Mouse (Mus musculus): ENCODE measurements at regions not wholly inside any gene's neighbourhood (a gene's known extent, or its start where the extent isn't known, plus 50 kb on each side); places are given as distances from the start of the nearest gene placed in this dataset.
A peak's percentile ranks its signal among the peaks of the same experiment; 100 is the strongest.

DNA sequence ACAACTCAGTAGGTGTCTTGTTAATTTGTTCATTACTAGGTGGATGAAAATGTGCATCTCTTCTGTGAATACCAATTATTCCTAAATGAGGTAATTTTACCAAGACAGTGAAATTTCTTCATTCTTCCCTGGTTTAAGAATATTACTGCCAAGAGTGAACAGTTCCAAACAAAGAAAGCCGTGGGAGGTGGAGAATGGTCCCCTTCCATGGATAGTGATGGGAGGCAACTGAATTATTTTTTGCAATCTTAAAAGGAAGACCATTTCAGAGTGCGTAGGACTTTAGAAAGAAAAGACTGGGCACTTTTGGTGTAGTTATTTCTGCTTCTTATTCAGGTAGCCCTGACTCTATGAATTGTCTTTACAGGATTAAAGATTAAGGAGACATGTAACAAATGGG is 2494.3 kb upstream of the Gm7489 start:
- no peak for DNase-seq (ENCODE audit: inconsistent age in 2 of 2, low spot score in 1 of 2)

DNA sequence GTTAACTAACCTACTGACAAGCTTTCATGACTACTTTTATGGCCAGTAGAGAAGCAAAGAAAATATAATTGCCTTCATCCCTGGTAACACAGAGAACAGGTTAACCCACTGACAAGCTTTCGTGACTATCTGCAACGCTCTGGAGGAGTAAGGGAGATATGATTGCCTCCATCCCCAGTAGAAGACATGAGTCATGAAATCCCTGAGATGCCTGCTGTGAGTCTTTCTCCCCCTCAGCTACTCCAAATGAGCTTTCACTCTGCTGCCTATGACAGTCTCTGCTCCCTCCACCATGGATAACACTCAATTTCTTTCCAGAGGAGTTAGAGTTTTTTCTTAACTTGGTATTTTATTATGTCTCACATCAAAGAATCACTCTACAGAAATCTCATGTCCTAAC is 2493.4 kb upstream of the Gm7489 start:
- DNase-seq (ENCODE audit: inconsistent age in 2 of 2, low spot score in 1 of 2): no peak

GRCm38 (mm10) chr15:51392449-51393405 is 2492.0 kb upstream of the Gm7489 start:
- no peak for DNase-seq (ENCODE audit: inconsistent age in 2 of 2, low spot score in 1 of 2)

DNA sequence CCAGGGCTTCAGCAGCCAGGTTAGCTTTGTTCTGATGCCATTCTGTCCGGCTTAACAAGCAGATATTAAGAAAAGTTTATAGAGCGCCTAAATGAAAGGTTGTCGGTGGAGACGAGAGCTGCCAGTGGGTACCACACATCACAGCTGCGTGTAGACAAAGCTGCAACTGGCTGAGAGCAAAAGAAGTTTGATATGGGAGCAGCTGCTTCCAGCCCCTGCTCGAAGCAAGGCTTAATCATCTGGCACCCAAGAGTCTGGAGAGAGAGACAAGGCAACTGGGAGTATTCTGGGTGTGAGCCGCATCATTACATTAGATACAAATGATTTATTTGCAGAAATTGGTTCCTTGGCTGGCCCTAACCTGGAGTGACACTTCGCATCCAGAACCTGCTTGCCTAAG is 2488.7 kb upstream of the Gm7489 start:
- no peak for DNase-seq (ENCODE audit: inconsistent age in 2 of 2, low spot score in 1 of 2)

DNA sequence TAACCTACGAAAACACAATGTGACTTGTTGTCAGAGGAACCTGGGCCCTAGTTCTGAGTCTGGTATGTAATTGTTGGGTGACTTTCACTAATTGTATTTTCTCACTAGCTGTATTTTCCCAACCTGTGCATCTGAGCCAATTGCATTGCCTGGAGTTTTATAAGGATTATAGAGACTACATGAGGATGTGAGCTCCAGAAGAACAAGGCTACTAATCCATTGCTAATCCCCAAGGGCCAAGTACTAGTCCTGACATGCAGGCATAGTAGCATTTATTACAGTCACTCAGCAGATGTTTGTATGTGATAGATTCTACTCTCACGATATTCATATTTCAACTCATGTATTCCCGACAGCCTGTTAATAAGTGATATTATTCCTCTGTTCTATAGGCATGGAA is 2481.1 kb upstream of the Gm7489 start:
- DNase-seq (ENCODE audit: inconsistent age in 2 of 2, low spot score in 1 of 2): no peak

GRCm38 (mm10) chr15:51409791-51410308 is 2474.9 kb upstream of the Gm7489 start:
- no peak for DNase-seq (ENCODE audit: inconsistent age in 2 of 2, low spot score in 1 of 2)

- DNase-seq (ENCODE audit: inconsistent age in 2 of 2, low spot score in 1 of 2): no peak
Measured at GRCm38 (mm10) chr15:51411966-51412365, 2472.7 kb upstream of the Gm7489 start.

- peak in 1 of 2 experiments; percentile 18 for DNase-seq (ENCODE audit: inconsistent age in 2 of 2, low spot score in 1 of 2)
Measured at GRCm38 (mm10) chr15:51442606-51443005, 2442.1 kb upstream of the Gm7489 start.

- no peak for DNase-seq (ENCODE audit: inconsistent age in 2 of 2, low spot score in 1 of 2)
Measured at GRCm38 (mm10) chr15:51469895-51470294, 2414.8 kb upstream of the Gm7489 start.

DNA sequence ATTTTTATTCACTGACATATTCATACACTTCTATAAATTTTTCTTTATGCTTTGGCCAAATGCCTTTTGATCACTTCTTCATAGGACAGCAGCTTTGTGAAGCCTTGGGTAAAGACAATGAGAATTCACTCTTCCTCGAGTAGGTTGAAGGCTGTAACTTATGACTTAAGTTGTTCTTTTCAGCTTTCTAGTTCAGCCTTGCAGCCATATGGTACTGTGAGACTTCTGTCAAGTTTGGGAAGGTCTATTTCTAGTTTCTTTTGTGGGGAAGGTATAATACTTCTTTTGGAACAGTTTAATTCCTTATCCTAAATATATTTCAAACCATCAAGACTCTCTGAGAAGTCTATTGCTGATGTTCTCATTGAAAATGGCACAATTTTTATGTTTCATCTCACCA is 2413.6 kb upstream of the Gm7489 start:
- no peak for DNase-seq (ENCODE audit: inconsistent age in 2 of 2, low spot score in 1 of 2)

- DNase-seq (ENCODE audit: inconsistent age in 2 of 2, low spot score in 1 of 2): peak in 1 of 2 experiments; percentile 43
Measured at GRCm38 (mm10) chr15:51472049-51472448, 2412.7 kb upstream of the Gm7489 start.

- no peak for DNase-seq (ENCODE audit: inconsistent age in 2 of 2, low spot score in 1 of 2)
Measured at GRCm38 (mm10) chr15:51481856-51482255, 2402.8 kb upstream of the Gm7489 start.

DNA sequence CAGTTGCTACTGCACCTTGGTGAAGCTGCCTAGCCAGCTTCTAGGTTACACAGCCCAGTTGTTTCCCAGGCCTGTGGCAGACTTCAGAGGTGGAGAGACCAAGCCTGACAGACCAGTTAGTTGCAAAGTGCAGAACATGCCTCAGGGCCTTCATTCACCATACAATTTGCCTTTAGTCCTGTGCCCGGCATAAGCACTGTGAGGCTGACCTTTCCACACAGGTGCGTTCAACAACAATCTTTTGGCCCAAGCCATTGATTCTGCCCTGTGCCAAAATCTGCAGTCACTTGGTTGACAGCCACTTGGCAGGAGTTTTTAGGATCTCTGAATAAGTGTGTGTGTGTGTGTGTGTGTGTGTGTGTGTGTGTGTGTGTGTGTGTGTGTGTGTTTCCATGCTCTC is 2400.5 kb upstream of the Gm7489 start:
- DNase-seq (ENCODE audit: inconsistent age in 2 of 2, low spot score in 1 of 2): peak in 1 of 2 experiments; percentile 19

DNA sequence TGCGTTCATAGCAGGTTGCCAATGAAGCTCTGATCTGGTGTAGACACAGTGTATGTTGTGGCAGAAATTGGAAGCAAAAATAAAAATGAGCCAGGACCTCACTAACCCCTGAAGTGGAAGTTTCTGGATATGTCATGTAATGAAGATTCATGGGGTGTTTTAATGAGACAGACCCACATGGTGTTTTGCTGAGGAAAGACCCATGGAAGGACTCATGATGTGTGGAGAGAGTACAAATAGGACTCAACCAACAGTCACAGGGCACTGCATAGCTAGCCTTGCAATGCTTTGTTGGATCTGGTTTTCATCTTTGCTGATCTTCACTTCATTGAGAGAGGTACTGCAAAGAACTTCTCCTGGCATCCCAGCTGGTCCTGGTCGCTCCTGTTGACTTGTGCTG is 2399.2 kb upstream of the Gm7489 start:
- no peak for DNase-seq (ENCODE audit: inconsistent age in 2 of 2, low spot score in 1 of 2)

GRCm38 (mm10) chr15:51502058-51502741 is 2382.5 kb upstream of the Gm7489 start:
- no peak for DNase-seq (ENCODE audit: inconsistent age in 2 of 2, low spot score in 1 of 2)

DNA sequence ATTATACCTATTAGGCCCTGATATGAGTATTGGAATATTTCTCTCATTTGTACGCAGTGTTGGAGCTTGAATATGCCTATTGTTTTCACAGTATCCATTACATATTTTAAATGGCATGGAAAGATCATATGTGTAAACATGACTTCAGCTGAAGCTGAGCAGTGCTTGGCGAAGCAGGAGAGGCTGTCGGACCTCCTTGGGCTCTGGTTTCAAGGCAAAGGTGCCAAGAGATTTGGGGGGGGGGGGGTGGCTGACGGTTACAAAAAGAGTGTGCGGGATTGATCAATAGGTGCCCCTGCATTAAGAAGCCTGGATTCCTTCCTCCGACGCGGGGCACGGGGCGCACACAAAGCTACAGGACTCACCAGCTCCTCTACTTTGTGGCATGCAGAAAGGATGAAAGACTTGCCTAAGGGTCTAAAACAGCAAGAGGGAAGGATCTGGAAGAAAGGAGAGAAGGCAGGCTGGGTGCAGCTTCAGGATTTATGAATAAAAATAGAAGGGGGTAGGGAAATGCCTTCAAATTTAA is 2381.9 kb upstream of the Gm7489 start:
- no peak for DNase-seq (ENCODE audit: inconsistent age in 2 of 2, low spot score in 1 of 2)

DNA sequence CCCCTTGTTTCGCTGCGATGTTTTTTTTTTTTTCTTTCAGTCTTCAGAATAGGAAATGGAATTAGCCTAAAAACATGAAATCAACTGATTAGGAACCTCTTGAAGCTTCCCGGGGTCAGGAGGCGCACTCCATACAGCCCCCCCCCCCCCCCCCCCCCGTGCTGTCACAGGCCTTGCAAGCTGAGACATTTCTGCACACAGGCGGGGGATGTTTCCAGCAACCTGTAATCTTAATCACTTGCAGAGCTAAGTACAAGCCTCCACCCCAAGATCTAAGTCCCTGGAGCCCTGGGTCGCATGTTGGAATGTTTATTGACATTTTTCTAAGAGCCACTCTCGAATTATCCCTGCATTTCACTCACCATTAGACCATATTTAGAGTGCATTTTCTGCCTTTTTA is 2381.4 kb upstream of the Gm7489 start:
- no peak for DNase-seq (ENCODE audit: inconsistent age in 2 of 2, low spot score in 1 of 2)

GRCm38 (mm10) chr15:51504016-51504760 is 2380.5 kb upstream of the Gm7489 start:
- no peak for DNase-seq (ENCODE audit: inconsistent age in 2 of 2, low spot score in 1 of 2)

DNA sequence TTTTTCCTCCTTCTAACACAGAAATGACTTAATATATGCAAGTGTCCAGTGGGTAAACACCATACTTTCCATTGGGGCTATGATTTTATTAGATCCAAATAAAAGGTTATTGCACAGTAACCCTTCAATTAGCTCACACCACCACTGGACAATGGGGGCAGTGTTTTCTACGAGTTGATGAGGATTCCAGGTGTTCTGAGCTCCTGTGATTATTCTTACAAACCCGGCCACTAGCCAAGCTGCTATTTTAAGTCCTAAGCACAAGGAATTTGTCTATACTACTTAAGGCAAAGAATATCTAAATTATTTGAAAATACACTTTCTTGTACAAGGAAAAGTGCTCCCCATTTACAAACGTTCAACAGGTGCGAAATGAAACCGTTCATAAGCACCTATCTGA is 2379.9 kb upstream of the Gm7489 start:
- DNase-seq (ENCODE audit: inconsistent age in 2 of 2, low spot score in 1 of 2): no peak

DNA sequence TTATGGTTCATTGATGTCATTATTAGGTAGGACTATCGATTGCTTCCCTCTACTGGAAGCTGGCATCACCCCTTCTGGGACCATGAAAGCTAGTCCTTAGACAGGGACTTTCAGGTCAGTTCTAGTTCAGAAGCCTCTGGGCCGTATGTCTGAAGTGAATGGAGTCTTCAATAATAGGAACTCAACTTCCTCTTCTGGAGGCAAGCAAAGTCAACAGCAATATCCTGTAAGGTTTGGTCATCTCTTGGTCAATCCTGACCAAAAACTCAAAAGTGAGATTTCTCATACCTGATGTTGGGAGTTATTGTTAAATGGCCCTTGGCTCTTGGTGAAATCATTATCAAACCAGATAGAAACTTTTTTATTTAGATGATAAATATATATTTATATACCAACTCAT is 2377.6 kb upstream of the Gm7489 start:
- no peak for DNase-seq (ENCODE audit: inconsistent age in 2 of 2, low spot score in 1 of 2)

DNA sequence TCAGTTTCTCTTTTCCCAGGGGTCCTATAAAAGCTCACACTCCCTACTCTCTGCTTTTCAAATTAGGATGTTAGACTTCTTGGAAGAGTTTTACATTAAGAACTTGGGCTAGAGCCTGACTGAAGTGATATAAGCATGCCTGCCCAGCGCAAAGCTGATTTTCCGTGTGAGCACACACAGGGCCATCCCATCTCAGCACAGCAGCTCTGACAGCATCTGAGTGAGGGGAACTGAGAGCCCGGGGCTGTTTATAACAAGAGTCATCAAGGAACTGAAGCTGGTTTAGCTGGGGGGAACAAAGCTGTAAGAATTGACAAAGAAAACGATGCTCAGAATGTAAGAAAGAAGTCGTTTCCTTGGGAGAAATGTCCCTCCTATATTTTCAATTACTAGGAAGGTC is 2373.4 kb upstream of the Gm7489 start:
- no peak for DNase-seq (ENCODE audit: inconsistent age in 2 of 2, low spot score in 1 of 2)

Data from adrenal gland, adult (tissue).